Mouse (Mus musculus) kidney, adult 2 months (tissue): Measurements from ENCODE around the gene Slc24a2. TPM values are rescaled to one million over a fixed set of nuclear protein-coding genes. Genes with fewer than 3 reads are reported as not detected.

Experiments
- DNase-seq: peaks from one replicate; pipeline ENCODE4 v3.0.0; 2021
- H3K27ac ChIP-seq: fragments of 200-500 bp; 2 replicates; pipeline ENCODE4 v1.5.1; 2012; ENCODE audit warnings: low read depth, low read length, control low read depth, inconsistent platforms; ENCODE audit not compliant: insufficient read depth
- H3K27me3 ChIP-seq: fragments of 200-500 bp; replicated peaks from 2 replicates; pipeline ENCODE4 v1.6.1; 2012; ENCODE audit warnings: mild to moderate bottlenecking, moderate library complexity, low read length, inconsistent platforms; ENCODE audit not compliant: control insufficient read depth, insufficient read depth
- H3K36me3 ChIP-seq: fragments of 200-500 bp; 2 replicates; pipeline ENCODE4 v1.6.1; 2012; ENCODE audit warnings: mild to moderate bottlenecking, moderate library complexity, low read length, inconsistent platforms; ENCODE audit not compliant: control insufficient read depth, insufficient read depth
- H3K4me1 ChIP-seq: fragments of 200-500 bp; 2 replicates; pipeline ENCODE4 v1.6.1; 2011; ENCODE audit warnings: low read length; ENCODE audit not compliant: control insufficient read depth, insufficient read depth
- H3K4me3 ChIP-seq: fragments of 200-500 bp; 2 replicates; pipeline ENCODE4 v1.5.1; 2011; ENCODE audit warnings: mild to moderate bottlenecking, low read depth, low read length, control low read depth; ENCODE audit not compliant: insufficient read depth
- CTCF ChIP-seq: fragments of 200-500 bp; conservative IDR thresholded peaks from 2 replicates; pipeline ENCODE4 v1.5.1; 2011; ENCODE audit warnings: low read depth, mild to moderate bottlenecking, control low read depth, low read length, moderate library complexity, mixed read lengths; ENCODE audit not compliant: insufficient read depth, insufficient read length
- POLR2A ChIP-seq: fragments of 200-500 bp; IDR thresholded peaks from one replicate; pipeline ENCODE4 v1.6.1; 2011; ENCODE audit warnings: low read depth, low read length, control low read depth
- WGBS: fragments of 180-500 bp; shearing (Covaris S2); methylation state at CpG from one replicate; pipeline ENCODE4 v1.1.7; 2018; 5-methylcytosine and 5-hydroxymethylcytosine counted together
- polyA plus RNA-seq: library from polyadenylated mRNA; depleted of rRNA; stranded (reverse); fragments of >200 nt; gene quantifications from 2 replicates; pipeline ENCODE4 v1.2.3, GENCODE M21; 2012

The Slc24a2 gene
- polyA plus RNA-seq, 1 experiment: 0.06 TPM

DNA sequence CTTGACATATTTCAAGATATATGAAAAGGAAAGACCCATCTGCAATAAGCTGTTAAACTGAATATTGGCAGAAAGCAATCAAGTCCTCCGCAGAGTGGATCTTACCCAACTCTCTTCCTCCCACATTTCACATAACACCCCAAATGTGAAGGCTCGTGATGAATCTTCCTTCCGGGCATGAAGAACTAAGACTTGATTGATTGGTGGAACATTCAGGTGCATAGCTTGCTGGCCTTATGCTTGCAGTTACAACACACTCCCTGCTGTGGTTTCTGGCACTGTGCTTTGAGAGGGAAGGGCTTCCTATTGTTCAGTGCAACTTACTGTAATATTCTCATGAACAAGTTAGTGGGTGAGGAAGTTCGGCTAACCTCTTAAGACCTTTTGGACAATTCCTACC lies 72.2 kb downstream of the Slc24a2 start:
- TF ChIP-seq POLR2A (no peak), CTCF (no peak)
- Histone ChIP-seq H3K4me3 (no peak overlapping the region), H3K27me3 (no peaks in the 10 kb centered on the region), H3K4me1 (no peaks in the 10 kb centered on the region), H3K27ac (no peak overlapping the region), H3K36me3 (no peaks in the 10 kb centered on the region)
- DNase-seq: no peak
- WGBS: 73% methylated on average over 4 of the region's 4 CpGs

DNA sequence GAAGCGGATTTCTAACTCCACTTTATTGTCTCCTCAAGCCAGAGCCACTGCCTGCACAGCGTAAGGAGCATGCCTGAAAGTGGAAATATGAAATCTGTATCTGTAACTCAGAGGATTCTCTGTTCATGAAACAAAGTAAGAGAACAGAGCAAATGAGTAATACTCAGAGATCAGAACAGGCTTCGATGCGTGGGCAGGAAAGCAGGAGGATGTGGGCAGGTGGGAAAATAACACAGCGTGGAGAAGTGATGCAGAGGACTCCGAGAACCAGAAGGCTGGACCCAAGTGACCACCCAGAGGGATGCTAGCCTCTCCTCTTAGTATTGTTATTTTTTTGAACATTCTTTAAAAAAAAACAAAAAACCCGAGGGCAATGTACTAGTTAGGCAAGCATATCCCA lies 78.3 kb downstream of the Slc24a2 start:
- no peak overlapping the region for H3K4me3 ChIP-seq
- WGBS: 77% methylated on average over 7 of the region's 7 CpGs
- H3K36me3 ChIP-seq: no peaks in the 10 kb centered on the region
- TF ChIP-seq POLR2A (no peak), CTCF (no peak)
- no peaks in the 10 kb centered on the region for H3K4me1 ChIP-seq
- H3K27me3 ChIP-seq: no peaks in the 10 kb centered on the region; the same call in 1 of the 2 replicates
- no peak for DNase-seq
- no peak overlapping the region for H3K27ac ChIP-seq

GRCm38 (mm10) chr4:87149584-87149983 lies 80.7 kb downstream of the Slc24a2 start:
- no peak overlapping the region for H3K4me3 ChIP-seq
- no peak for DNase-seq
- 78% methylated on average over 2 of the region's 2 CpGs for WGBS
- no peak overlapping the region for H3K27ac ChIP-seq
- H3K4me1 ChIP-seq: no peaks in the 10 kb centered on the region
- H3K36me3 ChIP-seq: no peaks in the 10 kb centered on the region
- TF ChIP-seq POLR2A (no peak), CTCF (no peak)
- no peaks in the 10 kb centered on the region; the same call in 1 of the 2 replicates for H3K27me3 ChIP-seq

GRCm38 (mm10) chr4:87141590-87142365 lies 88.5 kb downstream of the Slc24a2 start:
- TF ChIP-seq POLR2A: no peak
- TF ChIP-seq CTCF: no peak

DNA sequence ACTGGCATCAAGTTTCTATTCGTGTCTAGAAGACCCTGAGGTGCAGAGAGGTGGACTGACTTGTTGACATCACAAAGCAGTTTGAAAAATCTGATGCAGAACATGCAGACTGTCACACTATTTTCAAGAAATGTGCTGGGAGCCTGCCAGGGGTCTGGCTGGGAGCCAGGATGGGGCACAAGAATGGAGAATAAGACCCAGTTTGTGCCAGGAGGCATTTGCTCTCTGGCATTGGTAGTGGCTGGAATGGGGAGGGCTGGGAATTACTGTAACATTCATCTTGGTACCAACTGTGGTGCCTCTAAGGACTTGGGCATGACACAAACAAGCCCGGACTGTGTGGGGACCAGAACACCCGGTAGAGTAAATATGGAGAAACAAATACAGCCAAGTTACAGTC lies 89.4 kb downstream of the Slc24a2 start:
- Histone ChIP-seq H3K36me3 (no peaks in the 10 kb centered on the region), H3K4me1 (no peaks in the 10 kb centered on the region), H3K27ac (no peak overlapping the region), H3K4me3 (no peak overlapping the region), H3K27me3 (no peaks in the 10 kb centered on the region)
- DNase-seq: peak; percentile 2
- WGBS: 76% methylated on average over 3 of the region's 3 CpGs
- no peak for TF ChIP-seq CTCF
- TF ChIP-seq POLR2A: no peak

More at GRCm38 (mm10) chr4:87141590-87142365, 88.5 kb downstream of the Slc24a2 start:
- no peak for DNase-seq
- Histone ChIP-seq H3K36me3 (no peaks in the 10 kb centered on the region), H3K27ac (no peak overlapping the region), H3K4me1 (no peaks in the 10 kb centered on the region), H3K27me3 (no peaks in the 10 kb centered on the region), H3K4me3 (no peak overlapping the region)
- WGBS: 77% methylated on average over 12 of the region's 12 CpGs

GRCm38 (mm10) chr4:87132525-87132924 lies 97.8 kb downstream of the Slc24a2 start:
- Histone ChIP-seq H3K4me1 (no peaks in the 10 kb centered on the region), H3K27ac (no peak overlapping the region), H3K36me3 (no peaks in the 10 kb centered on the region), H3K4me3 (no peak overlapping the region), H3K27me3 (no peaks in the 10 kb centered on the region)
- TF ChIP-seq POLR2A (no peak), CTCF (no peak)
- no peak for DNase-seq
- WGBS: 54% methylated on average over 5 of the region's 5 CpGs

- no peak overlapping the region for H3K27ac ChIP-seq
- 76% methylated on average over 4 of the region's 4 CpGs for WGBS
- TF ChIP-seq CTCF (no peak), POLR2A (no peak)
- H3K4me1 ChIP-seq: no peaks in the 10 kb centered on the region
- H3K4me3 ChIP-seq: no peak overlapping the region
- no peak for DNase-seq
- no peaks in the 10 kb centered on the region for H3K36me3 ChIP-seq
- H3K27me3 ChIP-seq: no peaks in the 10 kb centered on the region
Observed at GRCm38 (mm10) chr4:87126756-87127155, 103.5 kb downstream of the Slc24a2 start.
